Mouse (Mus musculus) erythroblast, embryonic 14.5 days (primary cell): Measurements from ENCODE around the gene Map7.

Experiments used
- GATA1 ChIP-seq: IDR thresholded peaks from 2 replicates; pipeline ENCODE4 v1.6.1; 2012; ENCODE audit warnings: low read length, inconsistent platforms, mixed read lengths
- TAL1 ChIP-seq: IDR thresholded peaks from 3 replicates; pipeline ENCODE4 v1.6.1; 2012; ENCODE audit warnings: low read length, inconsistent platforms, mixed read lengths

DNA sequence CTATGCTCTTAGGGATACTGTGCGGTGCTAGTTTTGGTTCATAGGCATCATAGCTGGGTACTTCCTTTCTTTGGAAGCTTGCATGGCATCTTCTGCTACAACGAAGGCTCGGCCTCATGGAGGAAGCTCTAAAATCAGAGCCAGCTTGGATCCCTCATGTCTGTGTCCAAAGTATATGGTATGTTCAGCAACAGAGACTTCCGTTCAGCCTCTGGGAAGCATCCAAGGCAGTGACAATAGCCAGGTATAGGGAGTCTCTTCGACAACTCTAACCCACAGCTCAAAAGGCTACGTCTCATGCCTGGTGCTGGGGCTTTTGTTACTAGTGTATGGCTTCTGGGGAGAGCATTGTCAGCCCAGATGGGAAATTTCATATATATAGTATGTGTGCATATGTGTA is 46.8 kb upstream of the Map7 start:
- TF ChIP-seq TAL1: no peak
- no peak for TF ChIP-seq GATA1
